Mouse (Mus musculus): Measurements from ENCODE around the gene Cdca8.
A peak's percentile ranks its signal among the peaks of the same experiment; 100 is the strongest.

GRCm38 (mm10) chr4:124872719-124873118 lies 66.4 kb downstream of the Cdca8 start:
- TF ChIP-seq UBTF (IDR thresholded peaks at IDR 0.05; ENCODE audit: low read depth, low read length) (no peak), JUN (IDR thresholded peaks at IDR 0.05; ENCODE audit: insufficient read depth, low read depth, low read length) (no peak), GABPA (IDR thresholded peaks at IDR 0.05; ENCODE audit: insufficient replicate concordance, low read depth, low read length) (no peak), POLR2A (IDR thresholded peaks at IDR 0.05; ENCODE audit: low read depth, low read length) (no peak), RCOR1 (conservative IDR thresholded peaks at IDR 0.05; ENCODE audit: low read depth, low read length) (no peak), CTCF (conservative IDR thresholded peaks at IDR 0.05 in 1 of 2, IDR thresholded peaks at IDR 0.05 in 1 of 2; ENCODE audit: low read depth in 2 of 2, low read length in 2 of 2) (peak; percentile 25 to 28; a peak in 2 of 4 replicates), MXI1 (IDR thresholded peaks at IDR 0.05; ENCODE audit: low read depth, low read length) (no peak), MAX (IDR thresholded peaks at IDR 0.05; ENCODE audit: low read length) (no peak), USF2 (conservative IDR thresholded peaks at IDR 0.05; ENCODE audit: low read depth, low read length) (no peak), EP300 (IDR thresholded peaks at IDR 0.05; ENCODE audit: low read length) (no peak), MAFK (IDR thresholded peaks at IDR 0.05; ENCODE audit: insufficient replicate concordance, low read length) (no peak)

Measured in CH12.LX (cell line).